Mouse (Mus musculus) ES-Bruce4 (cell line): ENCODE data around the gene Fam50b.

Experiments
- CTCF ChIP-seq: IDR thresholded peaks from one replicate; pipeline ENCODE4 v1.8.1; 2011; ENCODE audit warnings: low read depth, low read length
- EP300 ChIP-seq: IDR thresholded peaks from 2 replicates; pipeline ENCODE4 v1.6.1; 2011; ENCODE audit warnings: low read depth, low read length; ENCODE audit not compliant: insufficient read depth
- POLR2A ChIP-seq: IDR thresholded peaks from one replicate; pipeline ENCODE4 v1.8.1; 2011; ENCODE audit warnings: low read length; ENCODE audit not compliant: insufficient read depth

- TF ChIP-seq POLR2A (no peak), EP300 (no peak), CTCF (no peak)
These were observed 12.2 kb downstream of the Fam50b start for GRCm38 (mm10) chr13:34746811-34747210.
